Mouse (Mus musculus): ENCODE results near the gene Cdk9.

Gene Cdk9

DNA sequence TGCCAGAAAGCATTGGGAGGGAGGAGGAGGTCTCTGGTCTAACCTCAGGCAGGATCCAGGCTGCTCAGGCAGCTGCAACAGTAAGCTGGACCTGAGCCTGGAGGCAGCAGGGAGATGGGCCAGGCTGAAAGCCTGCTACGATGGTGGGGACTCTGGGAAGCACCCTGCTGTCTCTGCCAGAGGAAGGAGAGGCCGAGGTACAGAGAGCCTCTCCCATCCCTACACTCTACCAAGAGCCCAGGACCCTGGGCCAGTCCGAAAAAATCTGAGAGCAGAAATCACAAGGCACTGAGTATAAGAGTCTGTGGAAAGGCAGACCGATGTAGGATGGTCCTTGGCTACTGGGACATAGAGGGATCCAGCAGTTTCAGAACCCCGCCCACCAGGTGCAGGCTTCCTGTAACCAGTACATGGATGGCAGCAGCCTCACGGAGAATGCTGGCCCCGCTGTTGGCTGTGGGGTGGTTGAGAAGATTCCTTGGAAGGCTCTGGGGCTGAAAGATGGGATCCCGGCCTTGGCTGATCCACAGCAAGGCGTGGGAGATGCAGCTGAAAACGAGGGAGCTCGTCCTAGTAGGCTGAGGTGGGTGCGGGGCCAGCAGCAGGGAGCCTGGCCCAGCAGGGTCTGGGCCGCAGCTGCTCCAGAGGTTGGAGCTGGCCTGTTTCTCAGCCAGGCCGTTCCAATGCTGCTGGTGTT, 30.0 kb downstream of the Cdk9 start:
- ChIA-PET CTCF (interaction anchor here in 3 of 4 experiments (0.6 to 1.5 kb wide), 7 partner anchors 11 to 175 kb away, joined by 3 to 7 read pairs (median 4); partner anchors contain the start of genes 9430097D07Rik (in 1 of the 3) and Pip5kl1 (in 1 of the 3)), POLR2A (interaction anchor here in 2 of 4 experiments (0.9 to 6.7 kb wide), 18 partner anchors 10 to 370 kb away, joined by 3 to 37 read pairs (median 5); partner anchors contain the start of genes Lrsam1 (in 1 of the 2), Rpl12 (in 1 of the 2) and Tor2a (in 1 of the 2))

GRCm38 (mm10) chr2:32681754-32682153, 31.1 kb downstream of the Cdk9 start:
- ChIA-PET CTCF (interaction anchor here in 2 of 4 experiments (0.7 to 4.4 kb wide), 12 partner anchors 7 to 177 kb away, joined by 3 to 24 read pairs (median 4); partner anchors contain the start of genes 9430097D07Rik (in 1 of the 2) and Pip5kl1 (in 1 of the 2)), POLR2A (interaction anchor here (0.5 to 6.7 kb wide), 40 partner anchors 8 to 369 kb away, joined by 3 to 37 read pairs (median 5); partner anchors contain the start of genes Cdk9 (in 2 of the 4), Eng (in 1 of the 4), Fpgs (in 1 of the 4) and Lrsam1 (in 1 of the 4))

DNA sequence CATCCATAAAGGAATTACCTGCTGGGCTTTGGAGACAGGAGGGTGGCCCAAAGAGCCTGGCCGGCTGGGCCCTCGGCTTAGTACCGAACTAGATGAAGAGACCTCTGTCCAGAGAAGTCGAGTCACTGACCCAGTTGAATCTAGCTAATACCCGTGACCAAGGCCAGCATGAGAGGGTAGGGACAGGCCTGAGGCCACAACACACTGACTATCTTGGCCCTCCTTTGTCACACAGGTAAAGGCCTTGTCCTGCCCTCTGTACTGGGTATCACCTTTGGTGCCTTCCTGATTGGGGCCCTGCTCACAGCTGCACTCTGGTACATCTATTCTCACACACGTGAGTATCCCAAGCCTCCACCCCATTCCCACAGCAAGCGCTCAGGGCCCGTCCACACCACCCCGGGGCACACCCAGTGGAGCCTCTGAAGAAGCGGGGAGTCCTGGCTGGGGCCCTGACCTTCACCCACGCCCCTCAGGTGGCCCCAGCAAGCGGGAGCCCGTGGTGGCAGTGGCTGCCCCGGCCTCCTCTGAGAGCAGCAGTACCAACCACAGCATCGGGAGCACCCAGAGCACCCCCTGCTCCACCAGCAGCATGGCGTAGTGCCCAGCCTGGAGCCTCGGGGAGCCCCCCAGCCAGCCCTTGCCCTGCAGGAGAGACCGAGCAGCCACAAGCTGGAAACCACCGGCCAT, 31.8 kb downstream of the Cdk9 start:
- ChIA-PET POLR2A (interaction anchor here (0.5 to 6.7 kb wide), 32 partner anchors 8 to 76 kb away, joined by 3 to 37 read pairs (median 5); partner anchors contain the start of genes Cdk9 (in 1 of the 4), Eng (in 1 of the 4), Fpgs (in 1 of the 4) and Tor2a (in 1 of the 4)), CTCF (interaction anchor here (0.6 to 4.4 kb wide), 13 partner anchors 8 to 178 kb away, joined by 3 to 24 read pairs (median 4); no protein-coding TSS in a partner anchor)

DNA sequence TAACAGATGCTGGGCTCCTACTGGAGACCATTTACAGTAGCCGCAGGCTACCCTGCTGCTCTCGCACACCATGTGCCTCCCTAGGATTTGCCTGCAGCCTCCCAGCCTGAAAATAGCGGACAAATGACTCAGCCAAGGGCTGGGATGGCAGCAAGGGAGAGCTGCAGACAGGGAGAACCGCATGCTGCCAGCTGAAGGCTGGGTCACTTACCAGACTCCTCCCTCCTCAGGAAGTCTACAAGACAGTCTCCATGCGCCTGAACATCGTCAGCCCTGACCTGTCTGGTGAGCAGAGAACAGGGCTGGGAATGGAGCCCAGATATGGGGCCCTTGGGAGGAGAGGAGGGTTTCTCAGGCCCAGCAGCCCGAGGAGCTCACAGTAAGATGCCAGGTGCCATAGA, 32.8 kb downstream of the Cdk9 start:
- POLR2A ChIA-PET, result interaction anchor here in 3 of 4 experiments (0.6 to 6.7 kb wide), 13 partner anchors 9 to 390 kb away, joined by 3 to 37 read pairs (median 5); partner anchors contain the start of gene Eng (in 1 of the 3)
- CTCF ChIA-PET, result interaction anchor here in 3 of 4 experiments (0.6 to 4.4 kb wide), 9 partner anchors 9 to 178 kb away, joined by 3 to 24 read pairs (median 4); partner anchors contain the start of gene Tor2a (in 1 of the 3)

DNA sequence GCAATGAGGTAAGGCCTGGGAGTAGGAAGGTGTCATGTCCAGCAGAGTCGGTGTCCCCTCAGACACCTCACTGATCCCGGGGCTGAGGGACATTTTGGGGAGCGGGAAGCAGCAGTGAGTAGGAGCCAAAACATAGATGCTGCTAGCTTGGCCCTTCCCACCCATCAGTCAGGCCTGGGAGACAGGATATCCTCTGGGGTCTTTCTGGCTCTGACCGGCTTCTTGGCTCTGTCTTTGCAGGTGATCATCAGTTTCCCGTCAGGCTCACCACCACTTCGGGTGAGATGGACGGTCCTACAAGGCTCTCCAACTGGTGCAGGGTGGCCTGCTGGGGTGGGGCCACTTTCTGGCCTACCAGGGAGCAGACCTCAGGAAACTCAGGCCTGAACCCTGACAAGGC, 35.2 kb downstream of the Cdk9 start:
- ChIA-PET CTCF (interaction anchor here (0.7 to 4.4 kb wide), 12 partner anchors 10 to 50 kb away, joined by 3 to 24 read pairs (median 5); no protein-coding TSS in a partner anchor), POLR2A (interaction anchor here in 2 of 4 experiments (0.7 to 2.1 kb wide), 12 partner anchors 10 to 791 kb away, joined by 3 to 8 read pairs (median 4); partner anchors contain the start of gene Zbtb43 (in 1 of the 2))

DNA sequence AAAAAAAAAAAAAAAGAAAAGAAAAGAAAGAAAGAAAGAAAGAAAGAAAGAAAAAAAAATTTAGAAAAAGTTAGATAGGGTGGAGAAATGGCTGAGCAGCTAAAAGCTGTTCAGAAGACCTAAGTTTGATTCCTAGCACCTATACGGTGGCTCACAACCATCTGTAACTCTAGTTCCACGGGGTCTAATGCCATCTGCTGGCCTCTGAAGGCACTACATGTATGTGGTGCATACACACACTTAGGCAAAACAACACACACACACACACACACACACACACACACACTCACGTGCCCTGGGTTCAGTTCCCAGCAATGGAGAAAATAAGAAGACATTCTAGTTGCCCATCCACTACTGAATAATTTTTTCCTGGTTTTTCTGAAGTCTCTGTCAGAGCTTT, 36.1 kb downstream of the Cdk9 start:
- ChIA-PET CTCF (interaction anchor here (0.6 to 1.5 kb wide), 19 partner anchors 8 to 486 kb away, joined by 3 to 10 read pairs (median 4); no protein-coding TSS in a partner anchor), POLR2A (interaction anchor here in 3 of 4 experiments (0.6 to 2.1 kb wide), 16 partner anchors 9 to 792 kb away, joined by 3 to 8 read pairs (median 4); partner anchors contain the start of genes Eng (in 1 of the 3) and Zbtb43 (in 1 of the 3))

GRCm38 (mm10) chr2:32673176-32673917, 39.5 kb downstream of the Cdk9 start:
- CTCF ChIA-PET, result interaction anchor here (0.6 to 2.4 kb wide), 18 partner anchors 9 to 350 kb away, joined by 3 to 14 read pairs (median 3); no protein-coding TSS in a partner anchor
- POLR2A ChIA-PET, result interaction anchor here in 3 of 4 experiments (0.8 to 3.7 kb wide), 35 partner anchors 8 to 289 kb away, joined by 3 to 21 read pairs (median 5); partner anchors contain the start of genes Eng (in 1 of the 3), Fpgs (in 1 of the 3), Lrsam1 (in 1 of the 3) and Rpl12 (in 1 of the 3)

DNA sequence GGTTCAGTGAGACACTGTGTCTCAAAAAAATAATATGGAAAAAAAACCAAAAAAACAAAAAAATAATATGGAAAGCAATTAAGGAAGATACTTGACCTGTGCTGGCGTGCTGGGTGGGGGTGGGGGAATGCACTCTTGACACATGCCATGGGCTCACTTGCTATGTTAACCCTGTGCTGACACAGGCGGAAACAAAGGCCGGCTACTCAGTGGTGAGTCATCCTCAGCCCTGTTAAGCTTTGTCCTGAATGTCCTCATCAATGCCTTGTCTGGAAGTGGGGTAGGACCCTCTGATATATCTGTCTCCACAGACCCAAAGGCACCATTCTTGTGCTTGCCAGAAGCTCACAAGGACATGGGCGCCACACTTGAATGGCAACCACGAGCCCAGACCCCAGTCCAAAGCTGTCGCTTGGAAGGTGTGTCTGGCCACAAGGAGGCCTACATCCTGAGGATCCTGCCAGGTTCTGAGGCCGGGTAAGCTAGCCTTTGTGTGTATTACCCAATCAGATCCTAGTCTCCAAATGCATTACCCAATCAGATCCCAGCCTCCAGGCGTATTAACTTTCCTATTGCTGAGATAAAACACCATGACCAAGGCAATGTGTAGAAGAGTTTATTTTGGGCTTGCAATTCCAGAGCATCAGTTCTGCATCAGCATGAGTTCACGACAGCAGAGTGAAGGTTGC, 40.8 kb downstream of the Cdk9 start:
- ChIA-PET POLR2A (interaction anchor here in 2 of 4 experiments (0.8 to 3.7 kb wide), 22 partner anchors 10 to 291 kb away, joined by 3 to 21 read pairs (median 6); partner anchors contain the start of genes Eng (in 1 of the 2), Lrsam1 (in 1 of the 2) and Rpl12 (in 1 of the 2)), CTCF (interaction anchor here in 3 of 4 experiments (0.5 to 2.4 kb wide), 11 partner anchors 10 to 267 kb away, joined by 3 to 14 read pairs (median 4); partner anchors contain the start of gene St6galnac4 (in 1 of the 3))

DNA sequence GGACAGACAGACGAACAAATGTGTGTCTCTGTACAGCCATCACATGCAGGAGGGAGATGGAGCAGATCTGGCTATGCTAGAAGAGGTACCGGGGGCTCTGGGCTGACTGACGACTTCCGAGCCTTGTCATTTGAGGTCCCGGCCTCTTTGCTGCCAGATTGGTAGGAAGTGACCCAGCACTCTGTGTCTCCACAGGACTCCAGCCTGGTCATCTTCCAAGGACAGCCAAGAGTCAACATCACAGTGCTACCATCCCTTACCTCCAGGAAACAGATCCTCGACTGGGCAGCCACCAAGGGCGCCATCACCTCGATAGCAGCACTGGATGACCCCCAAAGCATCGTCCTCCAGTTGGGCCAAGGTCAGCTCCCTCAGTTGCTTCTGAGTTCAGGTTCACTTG, 41.7 kb downstream of the Cdk9 start:
- ChIA-PET POLR2A (interaction anchor here in 3 of 4 experiments (0.7 to 3.7 kb wide), 8 partner anchors 8 to 36 kb away, joined by 3 to 21 read pairs (median 6); no protein-coding TSS in a partner anchor), CTCF (interaction anchor here in 1 of 4 experiments (0.7 kb wide), 1 partner anchor 11 kb away, joined by 4 read pairs; no protein-coding TSS in a partner anchor)

DNA sequence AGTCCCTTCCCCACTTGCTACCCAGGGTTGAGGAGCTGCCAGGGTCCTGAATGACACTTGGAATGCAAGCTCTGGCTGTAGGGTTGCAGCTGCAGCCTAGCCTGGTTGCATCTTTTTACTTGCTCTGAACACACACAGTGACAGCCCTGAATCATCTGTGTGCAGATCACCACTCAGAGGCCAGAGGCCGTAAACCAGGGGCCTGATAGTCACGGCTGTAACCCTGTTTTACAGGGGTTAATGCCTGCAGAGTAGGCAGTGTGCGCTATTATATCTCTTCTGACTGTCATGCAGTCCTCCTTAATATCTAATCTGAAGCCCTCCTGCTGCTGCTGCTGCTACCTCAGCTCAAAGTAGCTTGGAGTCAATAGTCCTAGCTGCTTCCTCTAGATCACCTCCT, 43.0 kb downstream of the Cdk9 start:
- ChIA-PET POLR2A (interaction anchor here in 1 of 4 experiments (0.6 kb wide), 1 partner anchor 29 kb away, joined by 4 read pairs; no protein-coding TSS in a partner anchor), CTCF (no interaction called here)

DNA sequence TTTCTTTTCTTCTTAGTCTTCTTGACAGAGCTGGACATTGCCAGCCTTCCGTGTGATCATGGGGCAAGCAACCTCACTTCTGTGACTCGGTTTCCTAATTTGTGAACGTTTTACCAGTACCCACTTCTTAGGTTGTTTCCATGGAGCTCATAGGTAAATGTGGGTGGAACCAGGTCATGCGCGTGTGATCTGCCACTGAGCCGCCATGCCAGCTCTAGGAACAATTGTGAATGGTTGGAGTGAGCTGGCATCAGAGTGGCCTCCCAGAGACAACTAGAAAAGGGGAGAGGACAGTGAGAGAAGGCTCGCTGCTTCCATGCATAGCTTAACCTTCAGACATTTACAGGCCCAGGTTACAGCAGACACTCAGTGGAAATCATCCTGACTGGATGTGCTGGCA, 44.7 kb downstream of the Cdk9 start:
- POLR2A ChIA-PET, result interaction anchor here in 3 of 4 experiments (0.6 to 2.2 kb wide), 30 partner anchors 9 to 293 kb away, joined by 3 to 13 read pairs (median 4); partner anchors contain the start of genes 9430097D07Rik (in 1 of the 3), Dpm2 (in 1 of the 3), Eng (in 1 of the 3) and Fpgs (in 1 of the 3)
- CTCF ChIA-PET, result interaction anchor here in 3 of 4 experiments (0.6 to 1.6 kb wide), 11 partner anchors 8 to 839 kb away, joined by 3 to 10 read pairs (median 4); no protein-coding TSS in a partner anchor

- ChIA-PET POLR2A (interaction anchor here in 3 of 4 experiments (0.6 to 2.2 kb wide), 30 partner anchors 9 to 294 kb away, joined by 3 to 13 read pairs (median 4); partner anchors contain the start of genes 9430097D07Rik (in 1 of the 3), Dpm2 (in 1 of the 3), Eng (in 1 of the 3) and Fpgs (in 1 of the 3)), CTCF (interaction anchor here in 3 of 4 experiments (0.7 to 1.6 kb wide), 10 partner anchors 9 to 59 kb away, joined by 3 to 10 read pairs (median 4); no protein-coding TSS in a partner anchor)
Observed at GRCm38 (mm10) chr2:32667775-32668174, 45.1 kb downstream of the Cdk9 start.

GRCm38 (mm10) chr2:32665853-32666252, 47.0 kb downstream of the Cdk9 start:
- ChIA-PET CTCF (interaction anchor here in 3 of 4 experiments (0.5 to 2.2 kb wide), 9 partner anchors 11 to 276 kb away, joined by 3 to 12 read pairs (median 6); no protein-coding TSS in a partner anchor), POLR2A (interaction anchor here (0.5 to 1.8 kb wide), 15 partner anchors 11 to 1157 kb away, joined by 3 to 7 read pairs (median 4); partner anchors contain the start of genes Dpm2 (in 1 of the 4) and Eng (in 1 of the 4))

DNA sequence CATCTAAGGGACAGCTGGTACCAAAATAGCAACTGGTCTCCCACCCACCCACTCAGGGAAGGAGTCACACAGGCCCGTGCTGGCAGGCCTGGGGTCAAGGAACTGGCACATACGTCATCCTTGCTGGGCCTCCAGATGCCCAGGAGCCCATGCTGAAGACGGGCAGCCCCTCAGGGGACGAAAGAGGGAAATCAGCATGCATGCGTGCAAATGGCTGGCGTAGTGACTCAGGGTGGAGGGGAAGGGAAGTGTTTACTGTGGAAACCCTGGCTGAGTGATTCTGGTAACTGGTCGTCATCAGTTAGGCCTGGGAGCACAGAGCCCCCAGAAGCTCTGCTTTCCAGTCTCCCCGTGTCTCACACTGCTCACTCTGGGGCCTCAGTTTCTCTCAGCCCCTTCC, 47.5 kb downstream of the Cdk9 start:
- CTCF ChIA-PET, result interaction anchor here in 2 of 4 experiments (0.9 to 2.2 kb wide), 3 partner anchors 12 to 43 kb away, joined by 3 to 6 read pairs (median 4); no protein-coding TSS in a partner anchor
- POLR2A ChIA-PET, result interaction anchor here in 3 of 4 experiments (0.6 to 2.4 kb wide), 11 partner anchors 11 to 40 kb away, joined by 3 to 12 read pairs (median 4); partner anchors contain the start of gene Eng (in 1 of the 3)

GRCm38 (mm10) chr2:32662291-32662690, 50.6 kb downstream of the Cdk9 start:
- ChIA-PET CTCF (interaction anchor here in 3 of 4 experiments (0.6 to 2.7 kb wide), 10 partner anchors 10 to 1072 kb away, joined by 3 to 14 read pairs (median 4); no protein-coding TSS in a partner anchor), POLR2A (interaction anchor here in 3 of 4 experiments (0.6 to 8.7 kb wide), 29 partner anchors 9 to 378 kb away, joined by 3 to 54 read pairs (median 4); partner anchors contain the start of genes Eng (in 3 of the 3) and Tor2a (in 1 of the 3))

Measured in embryonic stem cell, embryonic (primary cell).